Mouse (Mus musculus): ENCODE data around the gene Adamts20. TPM values are rescaled to one million over a fixed set of nuclear protein-coding genes. Genes with fewer than 3 reads are reported as not detected.

Gene Adamts20
- total RNA-seq, 2 experiments from 2014 or later = 13.6 to 17.5 TPM

DNA sequence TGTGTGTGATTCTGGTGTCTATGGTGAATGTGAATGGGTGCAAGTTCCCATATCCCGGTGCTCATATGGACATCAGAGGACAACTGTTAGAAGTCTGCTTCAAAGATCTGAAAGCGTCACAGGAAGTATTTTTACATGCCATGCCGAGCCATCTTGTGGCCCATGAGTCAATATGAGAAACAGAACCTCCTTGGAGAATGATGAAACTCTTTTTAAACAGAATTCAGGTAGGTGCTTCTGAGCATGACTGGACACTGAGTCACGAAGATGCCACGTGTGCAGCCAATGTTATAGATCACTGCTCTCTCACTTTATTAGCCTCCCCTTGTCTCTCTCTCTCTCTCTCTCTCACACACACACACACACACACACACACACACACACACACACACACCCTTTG, 10.8 kb upstream of the Adamts20 start:
- no peak for TF ChIP-seq CTCF (conservative IDR thresholded peaks at IDR 0.05)
- H3K27ac ChIP-seq = no peak overlapping the region
- no peak overlapping the region for H3K4me3 ChIP-seq
- no peak for DNase-seq (ENCODE audit: low spot score in 2 of 2)

DNA sequence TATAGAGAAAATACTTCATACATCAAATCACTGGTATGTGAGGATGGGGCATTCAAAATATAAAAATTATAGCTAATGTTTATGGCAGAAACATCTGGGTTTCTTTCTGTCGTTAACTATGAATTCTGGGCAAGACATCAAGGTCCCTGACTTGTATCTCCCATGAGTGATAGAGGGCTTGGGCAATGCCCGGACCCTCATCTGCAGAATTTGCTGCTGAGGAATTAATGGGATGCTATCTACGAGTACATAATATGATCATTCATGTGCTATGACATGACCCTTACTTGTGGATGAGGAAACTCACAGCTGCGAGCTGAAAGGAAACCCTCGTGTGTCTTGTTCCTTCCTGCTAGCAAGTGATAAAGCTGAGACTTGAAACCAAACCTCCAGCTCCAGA, 5.1 kb upstream of the Adamts20 start:
- no peak overlapping the region for H3K27ac ChIP-seq
- no peak overlapping the region for H3K4me3 ChIP-seq
- TF ChIP-seq CTCF (conservative IDR thresholded peaks at IDR 0.05) = no peak
- DNase-seq (ENCODE audit: low spot score in 2 of 2) = no peak

- no peak for DNase-seq (ENCODE audit: low spot score in 2 of 2)
- Histone ChIP-seq H3K27ac (no peak overlapping the region), H3K4me3 (no peak overlapping the region)
- TF ChIP-seq CTCF (conservative IDR thresholded peaks at IDR 0.05) = no peak
Observed at GRCm38 (mm10) chr15:94464881-94465280, 337 bp downstream of the Adamts20 start.

DNA sequence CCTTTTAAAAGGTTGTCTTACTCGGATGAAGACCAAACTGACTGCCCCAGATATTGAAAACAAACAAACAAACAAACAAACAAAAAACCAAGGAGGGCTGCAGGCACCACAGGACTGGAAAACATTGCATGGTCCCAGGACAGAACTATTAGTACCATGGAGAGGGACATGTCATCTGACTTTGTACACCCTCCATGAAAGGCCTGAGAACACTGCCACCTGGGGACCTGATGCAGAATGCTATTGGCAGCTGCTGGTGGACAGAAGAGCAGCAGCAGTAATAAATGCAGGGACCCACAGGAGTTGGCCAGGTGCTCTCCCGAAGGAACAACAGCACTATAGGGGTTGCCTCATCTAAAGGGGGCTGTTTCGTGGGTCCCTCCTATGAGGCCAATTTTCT, 2.0 kb downstream of the Adamts20 start:
- TF ChIP-seq CTCF (conservative IDR thresholded peaks at IDR 0.05) = peak; percentile 65
- DNase-seq (ENCODE audit: low spot score in 2 of 2) = no peak
- H3K27ac ChIP-seq = no peak overlapping the region

DNA sequence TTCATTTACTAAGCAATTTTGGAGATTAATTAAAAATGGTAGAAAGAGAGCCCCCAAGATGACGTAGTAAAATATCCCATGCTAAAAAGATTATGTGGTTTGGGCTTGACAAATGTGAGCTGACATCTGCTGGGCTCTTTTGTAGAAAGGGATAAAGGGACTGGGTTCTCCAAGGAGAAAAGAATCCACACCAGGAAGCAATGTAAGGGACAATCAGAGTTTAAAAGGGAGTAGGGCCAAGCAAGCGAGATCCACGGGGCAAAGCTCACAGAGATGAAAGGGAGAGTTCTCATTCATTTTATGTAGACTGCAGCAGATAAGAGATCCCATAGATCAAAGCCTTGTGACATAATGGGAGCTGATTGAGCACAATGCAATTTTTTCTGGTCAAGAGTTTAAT, 3.0 kb downstream of the Adamts20 start:
- Histone ChIP-seq H3K27ac (no peak overlapping the region), H3K4me3 (no peak overlapping the region)
- DNase-seq (ENCODE audit: low spot score in 2 of 2) = no peak
- no peak for TF ChIP-seq CTCF (conservative IDR thresholded peaks at IDR 0.05)

More for the DNA sequence above, 2.0 kb downstream of the Adamts20 start:
- no peak overlapping the region for H3K4me3 ChIP-seq

DNA sequence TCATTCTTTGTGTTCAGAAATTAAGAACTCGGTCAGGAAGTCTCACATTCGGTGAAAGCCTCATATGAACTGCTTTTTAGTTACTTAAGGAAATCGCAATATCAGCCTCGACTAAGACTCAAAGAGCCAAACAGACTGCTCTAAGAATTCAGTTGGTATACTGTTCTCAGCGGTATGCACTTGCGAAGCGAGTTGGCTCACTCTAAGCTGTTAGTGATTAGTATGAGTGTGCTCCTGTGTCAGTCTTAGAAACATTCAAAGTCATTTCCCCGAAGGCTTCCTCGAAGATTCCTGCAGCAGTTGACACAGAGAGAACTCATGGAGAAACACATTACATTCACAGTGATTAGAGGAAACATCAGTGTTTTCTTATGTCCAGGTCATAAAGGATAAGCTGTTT, 4.1 kb downstream of the Adamts20 start:
- H3K27ac ChIP-seq = no peak overlapping the region
- no peak for DNase-seq (ENCODE audit: low spot score in 2 of 2)
- H3K4me3 ChIP-seq = no peak overlapping the region
- no peak for TF ChIP-seq CTCF (conservative IDR thresholded peaks at IDR 0.05)

DNA sequence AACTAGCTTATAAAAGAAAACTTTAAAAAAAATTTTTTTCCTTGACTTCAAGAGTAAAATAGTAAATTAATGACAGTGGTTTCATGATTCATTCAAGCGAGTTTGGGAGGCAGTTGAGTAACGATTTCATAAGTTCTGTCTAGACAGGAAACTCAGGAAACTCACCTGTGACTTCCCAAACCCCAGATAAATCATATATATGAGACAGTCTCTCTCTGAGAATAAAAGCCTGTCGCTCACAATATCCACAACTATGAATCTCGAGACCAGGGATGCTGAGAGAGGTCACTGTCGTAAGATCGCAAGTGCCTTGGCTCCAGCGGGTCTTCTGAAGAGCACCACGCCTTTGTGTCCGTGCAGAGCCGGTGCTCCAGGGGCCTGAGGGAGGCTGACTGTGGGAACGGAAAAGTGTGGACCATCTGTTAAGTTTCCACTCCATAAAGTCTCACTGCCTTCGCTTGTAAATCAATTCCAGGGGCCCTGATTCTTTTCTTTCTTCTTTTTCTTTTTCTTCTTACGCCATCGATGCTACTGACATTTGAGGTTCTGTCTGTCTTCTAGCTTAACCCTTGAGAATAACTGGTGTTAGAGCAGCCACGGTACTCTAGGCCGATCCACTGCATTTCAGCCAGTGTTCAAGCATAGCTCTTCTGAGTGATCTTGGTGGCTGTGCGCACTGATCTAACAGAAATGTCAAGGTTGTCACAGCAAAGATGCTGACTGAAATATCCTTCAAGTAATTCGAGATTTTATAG, 7.4 kb downstream of the Adamts20 start:
- DNase-seq (ENCODE audit: low spot score in 2 of 2) = no peak
- no peak overlapping the region for H3K4me3 ChIP-seq
- H3K27ac ChIP-seq = no peak overlapping the region
- no peak for TF ChIP-seq CTCF (conservative IDR thresholded peaks at IDR 0.05)

- DNase-seq (ENCODE audit: low spot score in 2 of 2) = no peak
- no peak overlapping the region for H3K27ac ChIP-seq
- no peak for TF ChIP-seq CTCF (conservative IDR thresholded peaks at IDR 0.05)
- H3K4me3 ChIP-seq = no peak overlapping the region
Observed at GRCm38 (mm10) chr15:94452848-94453247, 12.4 kb downstream of the Adamts20 start.

DNA sequence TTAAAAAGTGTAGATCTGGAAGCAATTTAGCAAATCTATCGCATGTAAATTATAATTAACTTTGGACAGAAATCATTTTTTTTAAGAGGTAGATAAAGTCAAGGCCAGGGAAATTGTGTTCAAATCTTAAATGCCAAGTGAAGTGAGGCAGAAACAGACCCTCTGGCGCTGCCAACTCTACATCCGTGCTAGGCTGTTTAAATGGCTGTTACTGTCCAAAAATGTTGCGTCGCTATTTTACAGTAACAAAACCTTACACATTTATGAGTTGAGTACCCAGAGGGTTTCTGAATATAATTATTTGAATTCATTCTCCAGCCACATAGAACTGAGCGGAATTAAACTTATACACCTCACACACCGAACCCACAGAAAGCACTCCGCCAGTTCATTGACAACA, 13.6 kb downstream of the Adamts20 start:
- no peak overlapping the region for H3K4me3 ChIP-seq
- no peak for DNase-seq (ENCODE audit: low spot score in 2 of 2)
- H3K27ac ChIP-seq = no peak overlapping the region
- no peak for TF ChIP-seq CTCF (conservative IDR thresholded peaks at IDR 0.05)

GRCm38 (mm10) chr15:94444437-94445136, 20.6 kb downstream of the Adamts20 start:
- H3K4me3 ChIP-seq = no peak overlapping the region
- peak overlapping the region; percentile 14; the same call in 1 of the 2 replicates for H3K27ac ChIP-seq
- TF ChIP-seq CTCF (conservative IDR thresholded peaks at IDR 0.05) = no peak
- no peak for DNase-seq (ENCODE audit: low spot score in 2 of 2)

DNA sequence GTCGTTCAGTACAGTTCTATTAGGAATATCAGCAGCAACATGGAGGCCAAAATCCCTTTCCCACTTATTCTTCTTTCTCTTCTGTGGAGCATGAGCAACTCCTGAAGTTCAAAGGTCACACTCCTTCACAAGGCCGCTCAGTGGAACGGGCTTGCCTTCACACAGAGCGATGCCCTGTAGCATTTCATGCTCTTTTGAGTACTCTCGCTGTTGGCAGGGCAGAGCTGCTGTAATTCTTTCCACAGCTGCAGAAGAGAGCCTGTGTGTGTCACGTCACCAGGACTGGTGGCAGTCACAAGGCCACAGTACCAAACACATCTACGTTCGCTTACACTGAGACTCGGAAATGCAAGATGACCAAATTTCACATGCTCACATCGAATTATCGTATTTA, 21.2 kb downstream of the Adamts20 start:
- DNase-seq (ENCODE audit: low spot score in 2 of 2) = no peak
- TF ChIP-seq CTCF (conservative IDR thresholded peaks at IDR 0.05) = no peak

DNA sequence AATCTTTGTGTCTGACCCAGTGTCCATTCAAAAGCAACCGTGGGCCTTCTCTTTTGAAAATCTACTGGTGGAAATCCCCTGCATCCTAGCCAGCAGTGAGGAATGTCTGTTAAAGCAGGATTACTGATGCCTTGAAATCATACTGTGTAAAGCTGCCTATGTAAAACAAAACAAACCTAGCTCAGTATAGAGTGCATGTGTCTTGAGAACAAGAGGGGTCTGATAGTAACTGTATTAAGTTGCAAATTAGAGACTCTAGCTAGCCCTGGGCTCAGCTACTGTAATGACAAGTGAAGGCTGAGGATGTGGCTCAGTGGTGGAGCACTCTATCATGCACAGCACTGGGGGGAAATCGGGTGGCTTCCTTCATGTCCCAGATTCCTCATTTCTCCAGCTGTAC, 22.2 kb downstream of the Adamts20 start:
- no peak for TF ChIP-seq CTCF (conservative IDR thresholded peaks at IDR 0.05)
- no peak for DNase-seq (ENCODE audit: low spot score in 2 of 2)
- no peak overlapping the region for H3K27ac ChIP-seq
- no peak overlapping the region for H3K4me3 ChIP-seq

More for the DNA sequence above, 21.2 kb downstream of the Adamts20 start:
- peak overlapping the region; percentile 14; the same call in 1 of the 2 replicates for H3K27ac ChIP-seq
- no peak overlapping the region for H3K4me3 ChIP-seq

- TF ChIP-seq CTCF (conservative IDR thresholded peaks at IDR 0.05) = no peak
- DNase-seq (ENCODE audit: low spot score in 2 of 2) = no peak
- no peak overlapping the region for H3K4me3 ChIP-seq
- H3K27ac ChIP-seq = no peak overlapping the region
Observed at GRCm38 (mm10) chr15:94435532-94435931, 29.7 kb downstream of the Adamts20 start.
